Mouse (Mus musculus) embryonic facial prominence, embryonic 15.5 days (tissue): ENCODE results near the gene Phldb2. TPM values are rescaled to one million over a fixed set of nuclear protein-coding genes. Genes with fewer than 3 reads are reported as not detected.

Experiments used
- ATAC-seq: fragments of 200-750 bp; cut with Nextera tagmentation; 2 replicates; pipeline ENCODE4 v1.8.0; 2017; ENCODE audit warnings: low read depth, moderate TSS enrichment; ENCODE audit not compliant: insufficient number of reproducible peaks, low FRiP score, low TSS enrichment
- H3K27ac ChIP-seq: fragments of 300-500 bp; sonication (generic); replicated peaks from 2 replicates; pipeline ENCODE4 v1.5.1; 2015; ENCODE audit warnings: mild to moderate bottlenecking, inconsistent platforms
- H3K27me3 ChIP-seq: fragments of 300-500 bp; sonication (generic); 2 replicates; pipeline ENCODE4 v1.6.1; 2015; ENCODE audit warnings: inconsistent platforms
- H3K36me3 ChIP-seq: fragments of 300-500 bp; sonication (generic); 2 replicates; pipeline ENCODE4 v1.6.1; 2015; ENCODE audit warnings: mild to moderate bottlenecking, inconsistent platforms
- H3K4me1 ChIP-seq: fragments of 300-500 bp; sonication (generic); 2 replicates; pipeline ENCODE4 v1.6.1; 2015; ENCODE audit warnings: inconsistent platforms
- H3K4me2 ChIP-seq: fragments of 300-500 bp; sonication (generic); replicated peaks from 2 replicates; pipeline ENCODE4 v1.6.1; 2015; ENCODE audit warnings: mild to moderate bottlenecking, inconsistent platforms
- H3K4me3 ChIP-seq: fragments of 300-500 bp; sonication (generic); replicated peaks from 2 replicates; pipeline ENCODE4 v1.5.1; 2015; ENCODE audit warnings: mild to moderate bottlenecking, inconsistent platforms
- H3K9ac ChIP-seq: fragments of 300-500 bp; sonication (generic); 2 replicates; pipeline ENCODE4 v1.6.1; 2015; ENCODE audit warnings: inconsistent platforms
- H3K9me3 ChIP-seq: fragments of 300-500 bp; sonication (generic); replicated peaks from 2 replicates; pipeline ENCODE4 v1.6.1; 2016; ENCODE audit warnings: inconsistent platforms
- WGBS: fragments of 180-500 bp; shearing (Covaris S2); methylation state at CpG from one replicate; pipeline ENCODE4 v1.1.7; 2015; 5-methylcytosine and 5-hydroxymethylcytosine counted together
- polyA plus RNA-seq: library from polyadenylated mRNA; unstranded; fragments of >200 nt; fragmentation: Nextera tagmentation; extraction: Ambion mirVana; gene quantifications from 2 replicates; pipeline ENCODE4 v1.2.1, GENCODE M21; 2015

Gene Phldb2
- polyA plus RNA-seq, 1 experiment from 2014 or later: 42.1 TPM

- Histone ChIP-seq H3K36me3 (peaks cover 18% of the 10 kb centered on the region), H3K27me3 (no peaks in the 10 kb centered on the region), H3K27ac (no peak overlapping the region), H3K4me2 (no peak overlapping the region), H3K4me1 (no peaks in the 10 kb centered on the region), H3K9ac (no peak overlapping the region), H3K9me3 (no peaks in the 10 kb centered on the region), H3K4me3 (no peak overlapping the region)
- WGBS: 83% methylated on average over 9 of the region's 9 CpGs
- no peak for ATAC-seq
Observed at GRCm38 (mm10) chr16:45758726-45759269, 194.6 kb downstream of the Phldb2 start.

GRCm38 (mm10) chr16:45757421-45758078 lies 195.8 kb downstream of the Phldb2 start:
- peaks cover 14% of the 10 kb centered on the region for H3K36me3 ChIP-seq
- H3K9ac ChIP-seq: no peak overlapping the region
- no peaks in the 10 kb centered on the region for H3K27me3 ChIP-seq
- no peak overlapping the region for H3K4me2 ChIP-seq
- 82% methylated on average over 12 of the region's 12 CpGs for WGBS
- ATAC-seq: no peak
- H3K9me3 ChIP-seq: no peaks in the 10 kb centered on the region
- H3K27ac ChIP-seq: peak overlapping the region; percentile 44; the same call in 1 of the 2 replicates
- H3K4me3 ChIP-seq: no peak overlapping the region
- H3K4me1 ChIP-seq: no peaks in the 10 kb centered on the region

- Histone ChIP-seq H3K4me2 (no peak overlapping the region), H3K36me3 (peaks cover 11% of the 10 kb centered on the region), H3K9ac (no peak overlapping the region), H3K27ac (no peak overlapping the region), H3K27me3 (no peaks in the 10 kb centered on the region), H3K4me3 (no peak overlapping the region), H3K9me3 (no peaks in the 10 kb centered on the region), H3K4me1 (no peaks in the 10 kb centered on the region)
- no peak for ATAC-seq
- 26% methylated on average over 9 of the region's 9 CpGs for WGBS
Observed at GRCm38 (mm10) chr16:45756855-45757254, 196.5 kb downstream of the Phldb2 start.

- WGBS: 62% methylated on average over 4 of the region's 4 CpGs
- H3K4me2 ChIP-seq: peak overlapping the region; percentile 67
- peaks cover 13% of the 10 kb centered on the region; the same call in 1 of the 2 replicates for H3K36me3 ChIP-seq
- H3K9me3 ChIP-seq: no peaks in the 10 kb centered on the region
- peaks cover 14% of the 10 kb centered on the region for H3K4me1 ChIP-seq
- H3K4me3 ChIP-seq: peak overlapping the region; percentile 86; the same call in 1 of the 2 replicates
- no peak overlapping the region for H3K9ac ChIP-seq
- ATAC-seq: no peak
- H3K27ac ChIP-seq: no peak overlapping the region
- no peaks in the 10 kb centered on the region for H3K27me3 ChIP-seq
Observed at GRCm38 (mm10) chr16:45743591-45744144, 209.7 kb downstream of the Phldb2 start.

- Histone ChIP-seq H3K9me3 (no peaks in the 10 kb centered on the region), H3K4me2 (peak within 1 kb of the TSS; percentile 67), H3K4me1 (peaks cover 14% of the 10 kb centered on the region), H3K4me3 (peak within 1 kb of the TSS; percentile 86), H3K27me3 (no peaks in the 10 kb centered on the region), H3K9ac (peak within 1 kb of the TSS; percentile 87), H3K27ac (peak within 1 kb of the TSS; percentile 94), H3K36me3 (peaks cover 5% of the 10 kb centered on the region; the same call in 1 of the 2 replicates)
- under 1% methylated on average over 51 of the region's 51 CpGs for WGBS
- peak; percentile 97 for ATAC-seq
Observed at GRCm38 (mm10) chr16:45742615-45743476, 210.6 kb downstream of the Phldb2 start, which contains the start of gene Abhd10. Gene Abhd10 (minus strand): TSS chr16:45742955.

GRCm38 (mm10) chr16:45737880-45738279 lies 215.5 kb downstream of the Phldb2 start:
- Histone ChIP-seq H3K9ac (no peak overlapping the region), H3K36me3 (peaks cover 30% of the 10 kb centered on the region), H3K27me3 (no peaks in the 10 kb centered on the region), H3K4me3 (no peak overlapping the region), H3K4me2 (no peak overlapping the region), H3K4me1 (peaks cover 5% of the 10 kb centered on the region), H3K9me3 (no peaks in the 10 kb centered on the region), H3K27ac (no peak overlapping the region)
- 85% methylated on average over 8 of the region's 8 CpGs for WGBS
- ATAC-seq: no peak

GRCm38 (mm10) chr16:45736724-45737123 lies 216.7 kb downstream of the Phldb2 start:
- H3K4me3 ChIP-seq: no peak overlapping the region
- 95% methylated on average over 3 of the region's 3 CpGs for WGBS

GRCm38 (mm10) chr16:45729163-45729562 lies 224.2 kb downstream of the Phldb2 start:
- peaks cover 31% of the 10 kb centered on the region for H3K36me3 ChIP-seq
- H3K9me3 ChIP-seq: no peaks in the 10 kb centered on the region
- H3K9ac ChIP-seq: no peak overlapping the region
- H3K27me3 ChIP-seq: no peaks in the 10 kb centered on the region
- WGBS: 88% methylated on average over 5 of the region's 5 CpGs
- ATAC-seq: no peak
- no peak overlapping the region for H3K4me3 ChIP-seq
- peaks cover 7% of the 10 kb centered on the region; the same call in 1 of the 2 replicates for H3K4me1 ChIP-seq
- H3K4me2 ChIP-seq: no peak overlapping the region
- H3K27ac ChIP-seq: no peak overlapping the region

More at GRCm38 (mm10) chr16:45736724-45737123, 216.7 kb downstream of the Phldb2 start:
- no peaks in the 10 kb centered on the region for H3K9me3 ChIP-seq
- H3K27me3 ChIP-seq: no peaks in the 10 kb centered on the region
- no peak overlapping the region for H3K4me2 ChIP-seq
- no peak for ATAC-seq
- H3K9ac ChIP-seq: no peak overlapping the region
- peaks cover 5% of the 10 kb centered on the region for H3K4me1 ChIP-seq
- H3K27ac ChIP-seq: no peak overlapping the region
- peaks cover 34% of the 10 kb centered on the region for H3K36me3 ChIP-seq

GRCm38 (mm10) chr16:45724742-45725102 lies 228.7 kb downstream of the Phldb2 start:
- WGBS: under 1% methylated on average over 10 of the region's 10 CpGs
- ATAC-seq: 0 out of 2 replicates have a peak, but pooled peaks have one; percentile 36
- no peaks in the 10 kb centered on the region for H3K27me3 ChIP-seq
- H3K4me1 ChIP-seq: peaks cover 16% of the 10 kb centered on the region
- peak overlapping the region; percentile 53 for H3K4me3 ChIP-seq
- H3K36me3 ChIP-seq: peaks cover 9% of the 10 kb centered on the region
- peak overlapping the region; percentile 88 for H3K4me2 ChIP-seq
- peak overlapping the region; percentile 46 for H3K9ac ChIP-seq
- no peaks in the 10 kb centered on the region for H3K9me3 ChIP-seq
- H3K27ac ChIP-seq: no peak overlapping the region

GRCm38 (mm10) chr16:45724061-45724741 lies 229.2 kb downstream of the Phldb2 start, which contains the start of gene Tagln3:
Gene Tagln3 (minus strand): TSS chr16:45724608.
- Histone ChIP-seq H3K27me3 (no peaks in the 10 kb centered on the region), H3K27ac (no peak within 1 kb of the TSS), H3K4me2 (peak within 1 kb of the TSS; percentile 88), H3K36me3 (peaks cover 9% of the 10 kb centered on the region), H3K4me1 (peaks cover 16% of the 10 kb centered on the region), H3K9ac (peak within 1 kb of the TSS; percentile 46), H3K4me3 (peak within 1 kb of the TSS; percentile 53), H3K9me3 (no peaks in the 10 kb centered on the region)
- ATAC-seq: peak; percentile 61; the same call in 1 of the 2 replicates
- WGBS: 2% methylated on average over 30 of the region's 30 CpGs
